Mouse (Mus musculus): ENCODE measurements at regions not wholly inside any gene's neighbourhood (a gene's known extent, or its start where the extent isn't known, plus 50 kb on each side); places are given as distances from the start of the nearest gene placed in this dataset.

DNA sequence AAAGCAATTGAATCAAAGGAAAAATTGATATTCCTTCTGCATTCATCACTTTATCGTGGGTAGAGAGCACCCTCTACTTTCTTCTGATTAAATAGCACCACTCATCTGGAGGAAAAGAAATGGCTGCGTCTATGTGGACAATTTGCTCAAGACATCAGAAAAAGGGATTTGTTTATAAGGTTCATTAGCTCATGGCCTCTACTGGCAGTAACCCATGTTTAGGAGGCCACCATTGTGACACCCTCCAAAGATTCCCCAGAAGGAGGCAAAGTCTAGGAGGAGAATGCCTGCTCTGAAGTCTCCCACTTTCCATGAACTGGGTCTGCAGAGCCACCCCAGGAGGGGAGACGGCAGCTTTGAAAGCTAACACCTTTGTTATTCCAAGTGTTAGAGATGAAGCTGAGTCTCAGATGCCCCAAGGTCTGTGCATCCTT lies 147.2 kb upstream of the Plscr5 start:
- H3K27ac ChIP-seq: no peak overlapping the region
- WGBS: 49% methylated on average over 3 of the region's 3 CpGs
- ATAC-seq (ENCODE audit: insufficient number of reproducible peaks, insufficient read depth, low FRiP score, low TSS enrichment, low read depth): peak; percentile 26; the same call in 1 of the 2 replicates
- H3K9ac ChIP-seq (replicated peaks): no peak overlapping the region
- no peaks in the 10 kb centered on the region for H3K27me3 ChIP-seq
- no peaks in the 10 kb centered on the region for H3K4me1 ChIP-seq (replicated peaks)
- no peak overlapping the region for H3K4me3 ChIP-seq (replicated peaks)
- H3K4me2 ChIP-seq: no peak overlapping the region
- H3K9me3 ChIP-seq: no peaks in the 10 kb centered on the region
- H3K36me3 ChIP-seq: no peaks in the 10 kb centered on the region

DNA sequence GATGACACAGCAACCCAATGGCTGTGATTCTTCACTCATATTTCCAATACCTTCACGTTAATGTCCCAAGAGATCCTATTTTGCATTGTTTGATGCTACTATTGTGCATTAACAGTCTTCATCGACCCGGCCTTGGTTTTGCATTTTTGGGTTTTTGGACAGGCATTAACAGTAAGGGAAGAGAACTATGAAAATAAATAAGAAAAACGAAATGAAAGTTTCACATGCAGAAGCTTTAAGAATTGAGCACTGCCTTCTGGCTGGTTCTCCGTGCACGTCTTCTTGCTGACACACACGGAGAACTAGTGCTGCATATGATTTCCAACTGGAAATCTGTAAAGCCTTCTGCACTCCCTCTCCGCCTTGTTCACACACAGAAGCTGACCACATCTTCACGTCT lies 148.6 kb upstream of the Plscr5 start:
- no peak overlapping the region for H3K4me3 ChIP-seq (replicated peaks)
- H3K27ac ChIP-seq: no peak overlapping the region
- H3K9me3 ChIP-seq: no peaks in the 10 kb centered on the region
- H3K4me1 ChIP-seq (replicated peaks): no peaks in the 10 kb centered on the region
- no peaks in the 10 kb centered on the region for H3K27me3 ChIP-seq
- ATAC-seq (ENCODE audit: insufficient number of reproducible peaks, insufficient read depth, low FRiP score, low TSS enrichment, low read depth): no peak
- no peak overlapping the region for H3K9ac ChIP-seq (replicated peaks)
- no peaks in the 10 kb centered on the region for H3K36me3 ChIP-seq
- 84% methylated on average over 9 of the region's 9 CpGs for WGBS
- H3K4me2 ChIP-seq: no peak overlapping the region

DNA sequence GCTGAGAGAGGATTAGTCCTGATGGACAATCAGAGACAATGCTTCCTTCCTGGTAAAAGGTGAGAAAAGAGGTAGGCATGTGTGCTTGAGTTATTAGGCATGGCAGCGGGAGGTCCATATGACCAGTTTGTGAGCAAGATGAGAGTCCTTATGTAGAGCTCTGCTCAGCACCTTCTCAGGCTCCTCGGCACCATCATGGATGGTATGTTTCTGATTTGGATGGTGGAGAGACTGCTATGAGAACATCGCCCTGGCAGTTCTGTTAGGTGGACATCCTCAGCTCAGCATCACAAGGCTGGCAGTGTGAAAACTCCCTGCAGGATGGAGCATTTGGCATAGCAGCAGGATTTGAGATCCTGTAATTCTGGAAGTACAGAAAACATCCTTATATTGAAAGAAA lies 176.2 kb upstream of the Plscr5 start:
- 85% methylated on average over 3 of the region's 3 CpGs for WGBS
- Histone ChIP-seq H3K9ac (replicated peaks) (no peak overlapping the region), H3K9me3 (no peaks in the 10 kb centered on the region), H3K4me1 (replicated peaks) (no peaks in the 10 kb centered on the region), H3K4me2 (no peak overlapping the region), H3K27me3 (no peaks in the 10 kb centered on the region), H3K4me3 (replicated peaks) (no peak overlapping the region), H3K27ac (no peak overlapping the region), H3K36me3 (no peaks in the 10 kb centered on the region)
- ATAC-seq (ENCODE audit: insufficient number of reproducible peaks, insufficient read depth, low FRiP score, low TSS enrichment, low read depth): no peak

DNA sequence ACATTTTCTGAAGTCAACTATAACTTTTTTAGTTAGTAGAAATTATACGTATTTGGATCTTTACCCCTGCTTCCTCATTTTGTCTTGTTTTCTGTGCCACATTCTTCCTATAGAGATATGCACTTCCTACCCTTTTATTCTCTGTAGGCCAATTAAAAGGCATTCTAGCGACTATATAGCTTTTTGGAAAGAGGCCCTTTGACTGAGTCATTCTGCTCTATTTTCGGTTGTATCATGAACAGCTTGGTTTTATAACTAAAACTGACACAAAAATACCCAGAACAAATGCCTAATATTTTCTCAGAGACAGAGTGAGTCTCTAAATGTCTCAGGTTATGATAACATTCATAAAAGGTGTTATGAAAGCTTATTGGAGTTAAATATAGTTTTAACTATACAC lies 176.8 kb upstream of the Plscr5 start:
- no peak for ATAC-seq (ENCODE audit: insufficient number of reproducible peaks, insufficient read depth, low FRiP score, low TSS enrichment, low read depth)
- Histone ChIP-seq H3K4me2 (no peak overlapping the region), H3K36me3 (no peaks in the 10 kb centered on the region), H3K4me1 (replicated peaks) (no peaks in the 10 kb centered on the region), H3K27me3 (no peaks in the 10 kb centered on the region), H3K4me3 (replicated peaks) (no peak overlapping the region), H3K9ac (replicated peaks) (no peak overlapping the region), H3K9me3 (no peaks in the 10 kb centered on the region), H3K27ac (no peak overlapping the region)
- 71% methylated on average over 3 of the region's 3 CpGs for WGBS

DNA sequence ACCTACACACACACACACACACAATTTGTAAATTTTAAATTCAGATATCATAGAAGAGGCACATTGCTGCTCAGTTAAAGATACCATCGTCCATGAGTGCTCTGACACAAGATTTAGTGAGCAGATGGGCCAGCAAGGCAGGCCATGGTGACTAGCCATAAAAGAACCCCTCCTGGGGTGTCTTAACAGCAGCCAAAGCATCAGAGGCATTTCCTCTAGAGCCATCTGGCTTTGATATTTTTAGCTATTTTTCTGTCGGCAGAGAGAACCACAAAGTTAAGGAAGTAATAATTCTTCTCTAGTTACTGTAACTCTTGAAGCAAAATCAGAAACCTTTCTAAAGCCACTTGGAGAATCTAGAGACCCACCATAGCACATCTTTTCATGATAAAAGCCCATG lies 204.5 kb upstream of the Plscr5 start:
- WGBS: 5% methylated on average over 2 of the region's 2 CpGs
- Histone ChIP-seq H3K4me1 (replicated peaks) (peaks cover 12% of the 10 kb centered on the region), H3K9me3 (no peaks in the 10 kb centered on the region), H3K4me3 (replicated peaks) (no peak overlapping the region), H3K9ac (replicated peaks) (no peak overlapping the region), H3K27ac (no peak overlapping the region), H3K4me2 (0 out of 2 replicates have a peak overlapping the region, but pooled peaks have one; percentile 1), H3K36me3 (no peaks in the 10 kb centered on the region), H3K27me3 (no peaks in the 10 kb centered on the region)
- ATAC-seq (ENCODE audit: insufficient number of reproducible peaks, insufficient read depth, low FRiP score, low TSS enrichment, low read depth): 0 out of 2 replicates have a peak, but pooled peaks have one; percentile 63

DNA sequence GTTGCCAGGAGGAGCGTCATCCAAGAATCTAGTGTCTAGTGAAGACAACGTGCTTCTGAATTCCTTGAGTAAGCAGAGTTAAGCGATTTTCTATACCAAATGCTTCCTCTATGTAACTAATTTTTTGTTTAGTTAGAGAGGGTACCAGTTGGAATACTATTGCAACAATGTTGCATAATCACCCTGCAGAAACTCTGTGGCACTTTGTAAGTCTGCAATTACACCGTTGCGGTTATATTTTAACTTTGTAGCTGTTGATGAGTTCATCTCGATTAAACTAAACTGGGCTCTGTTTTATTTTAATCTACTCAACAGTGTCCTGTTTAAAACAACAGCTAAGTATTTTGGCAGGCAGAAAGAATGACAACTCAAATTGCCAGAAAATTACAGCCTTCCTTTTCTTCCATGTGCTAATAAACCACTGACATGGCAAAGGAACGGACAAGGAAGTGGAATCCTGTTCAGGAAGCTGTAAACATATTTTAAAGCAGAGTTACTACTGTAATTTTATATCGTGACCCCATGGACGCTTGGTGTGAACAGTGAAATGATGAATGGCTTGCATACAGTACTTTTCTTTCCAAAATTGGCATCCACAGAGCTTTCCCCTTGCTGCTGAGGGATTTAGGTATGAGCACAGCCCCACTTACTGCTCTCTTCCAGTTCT lies 210.6 kb upstream of the Plscr5 start:
- H3K4me2 ChIP-seq: no peak overlapping the region
- no peaks in the 10 kb centered on the region for H3K27me3 ChIP-seq
- WGBS: 61% methylated on average over 9 of the region's 9 CpGs
- no peaks in the 10 kb centered on the region for H3K36me3 ChIP-seq
- no peak overlapping the region for H3K9ac ChIP-seq (replicated peaks)
- no peaks in the 10 kb centered on the region for H3K9me3 ChIP-seq
- no peak for ATAC-seq (ENCODE audit: insufficient number of reproducible peaks, insufficient read depth, low FRiP score, low TSS enrichment, low read depth)
- no peak overlapping the region for H3K4me3 ChIP-seq (replicated peaks)
- no peaks in the 10 kb centered on the region for H3K4me1 ChIP-seq (replicated peaks)
- H3K27ac ChIP-seq: no peak overlapping the region

DNA sequence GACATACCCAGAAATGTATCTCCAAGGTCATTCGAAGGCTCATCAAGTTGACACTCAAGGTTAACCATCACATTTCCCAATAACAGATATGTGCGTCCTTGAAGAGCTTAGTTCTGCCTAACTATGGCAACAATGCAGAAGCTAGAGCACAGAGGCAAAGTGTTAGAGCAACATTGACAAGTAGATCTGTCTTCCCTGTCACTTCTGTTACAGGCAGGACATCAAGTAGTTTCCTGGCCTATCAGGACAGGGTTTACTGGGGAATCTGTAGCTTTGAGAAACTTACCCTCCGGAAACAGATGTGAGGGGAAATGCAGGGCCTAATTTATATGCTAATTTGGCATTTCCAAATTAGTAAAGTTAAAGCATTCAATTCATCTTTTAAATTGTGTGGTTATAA lies 211.2 kb upstream of the Plscr5 start:
- Histone ChIP-seq H3K4me1 (replicated peaks) (no peaks in the 10 kb centered on the region), H3K27me3 (no peaks in the 10 kb centered on the region), H3K9me3 (no peaks in the 10 kb centered on the region), H3K9ac (replicated peaks) (no peak overlapping the region), H3K27ac (no peak overlapping the region), H3K36me3 (no peaks in the 10 kb centered on the region), H3K4me2 (no peak overlapping the region), H3K4me3 (replicated peaks) (no peak overlapping the region)
- ATAC-seq (ENCODE audit: insufficient number of reproducible peaks, insufficient read depth, low FRiP score, low TSS enrichment, low read depth): no peak
- 79% methylated on average over 3 of the region's 3 CpGs for WGBS

DNA sequence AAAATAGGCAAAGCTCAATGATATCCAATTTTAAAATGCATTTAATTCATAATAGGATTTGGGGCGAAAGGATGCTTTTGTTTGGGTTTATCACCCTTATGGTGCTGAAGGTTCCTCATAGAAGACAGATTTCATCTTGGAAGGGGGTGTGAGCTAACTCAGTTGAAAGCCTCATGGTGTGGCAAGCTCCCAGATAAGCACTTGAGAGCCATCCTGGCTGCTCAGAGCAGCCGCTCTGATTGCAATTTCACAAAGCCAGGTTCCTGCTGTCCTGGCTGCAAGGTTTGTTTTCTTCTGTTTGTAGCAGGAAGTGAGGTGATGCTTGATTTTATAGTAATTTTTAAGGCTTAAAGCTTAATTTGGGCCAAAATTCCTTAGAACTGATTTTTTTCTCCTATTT lies 228.7 kb upstream of the Plscr5 start:
- Histone ChIP-seq H3K4me2 (no peak overlapping the region), H3K4me3 (replicated peaks) (no peak overlapping the region), H3K9ac (replicated peaks) (no peak overlapping the region), H3K27ac (no peak overlapping the region), H3K9me3 (no peaks in the 10 kb centered on the region), H3K27me3 (no peaks in the 10 kb centered on the region), H3K36me3 (no peaks in the 10 kb centered on the region), H3K4me1 (replicated peaks) (no peaks in the 10 kb centered on the region)
- WGBS: 82% methylated on average over 2 of the region's 2 CpGs
- ATAC-seq (ENCODE audit: insufficient number of reproducible peaks, insufficient read depth, low FRiP score, low TSS enrichment, low read depth): no peak

DNA sequence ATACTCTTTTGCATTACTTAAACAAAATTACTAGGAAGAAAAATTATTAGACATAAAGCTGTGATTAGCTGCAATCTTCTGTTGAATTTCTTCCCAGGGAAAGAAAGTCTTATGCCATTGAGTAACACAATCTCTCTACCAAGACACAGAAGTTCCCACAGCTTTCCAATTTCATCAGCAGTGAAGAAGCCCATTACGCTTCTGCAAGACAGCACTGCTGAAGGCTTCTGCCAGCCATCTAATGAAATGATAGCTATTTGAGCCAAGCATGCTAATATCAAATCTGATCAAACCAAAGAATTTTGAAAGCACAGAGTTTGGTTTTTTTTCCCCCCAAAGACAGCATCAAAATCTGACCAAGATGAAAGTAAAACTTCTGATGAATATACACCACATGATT lies 230.0 kb upstream of the Plscr5 start:
- Histone ChIP-seq H3K9ac (replicated peaks) (no peak overlapping the region), H3K36me3 (no peaks in the 10 kb centered on the region), H3K27ac (no peak overlapping the region), H3K4me3 (replicated peaks) (no peak overlapping the region), H3K4me1 (replicated peaks) (no peaks in the 10 kb centered on the region), H3K4me2 (no peak overlapping the region), H3K9me3 (no peaks in the 10 kb centered on the region), H3K27me3 (no peaks in the 10 kb centered on the region)
- no peak for ATAC-seq (ENCODE audit: insufficient number of reproducible peaks, insufficient read depth, low FRiP score, low TSS enrichment, low read depth)
- WGBS: 83% methylated on average over 1 of the region's 1 CpGs

DNA sequence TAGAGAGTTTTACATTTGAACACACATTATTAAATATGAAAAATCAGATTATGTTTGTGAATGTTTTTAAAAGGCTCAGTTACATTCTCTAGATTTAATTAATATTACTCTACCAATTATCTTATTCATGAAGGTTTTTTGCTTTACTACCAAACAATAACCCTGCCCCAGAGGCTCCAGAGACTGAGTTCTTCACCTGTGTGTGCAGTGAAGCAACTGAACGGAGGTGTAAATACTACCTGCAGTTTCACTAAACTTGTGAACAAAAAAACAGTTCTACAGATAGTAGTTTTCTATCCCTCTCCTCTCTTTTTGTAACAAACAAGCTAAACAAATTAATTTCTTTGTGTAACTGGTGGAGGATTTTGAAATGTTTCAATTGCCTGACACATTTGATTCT lies 231.1 kb upstream of the Plscr5 start:
- H3K27me3 ChIP-seq: no peaks in the 10 kb centered on the region
- H3K36me3 ChIP-seq: no peaks in the 10 kb centered on the region
- H3K4me1 ChIP-seq (replicated peaks): no peaks in the 10 kb centered on the region
- ATAC-seq (ENCODE audit: insufficient number of reproducible peaks, insufficient read depth, low FRiP score, low TSS enrichment, low read depth): no peak
- H3K4me2 ChIP-seq: no peak overlapping the region
- no peak overlapping the region for H3K4me3 ChIP-seq (replicated peaks)
- 82% methylated on average over 1 of the region's 1 CpGs for WGBS
- no peak overlapping the region for H3K27ac ChIP-seq
- H3K9ac ChIP-seq (replicated peaks): no peak overlapping the region
- no peaks in the 10 kb centered on the region for H3K9me3 ChIP-seq

DNA sequence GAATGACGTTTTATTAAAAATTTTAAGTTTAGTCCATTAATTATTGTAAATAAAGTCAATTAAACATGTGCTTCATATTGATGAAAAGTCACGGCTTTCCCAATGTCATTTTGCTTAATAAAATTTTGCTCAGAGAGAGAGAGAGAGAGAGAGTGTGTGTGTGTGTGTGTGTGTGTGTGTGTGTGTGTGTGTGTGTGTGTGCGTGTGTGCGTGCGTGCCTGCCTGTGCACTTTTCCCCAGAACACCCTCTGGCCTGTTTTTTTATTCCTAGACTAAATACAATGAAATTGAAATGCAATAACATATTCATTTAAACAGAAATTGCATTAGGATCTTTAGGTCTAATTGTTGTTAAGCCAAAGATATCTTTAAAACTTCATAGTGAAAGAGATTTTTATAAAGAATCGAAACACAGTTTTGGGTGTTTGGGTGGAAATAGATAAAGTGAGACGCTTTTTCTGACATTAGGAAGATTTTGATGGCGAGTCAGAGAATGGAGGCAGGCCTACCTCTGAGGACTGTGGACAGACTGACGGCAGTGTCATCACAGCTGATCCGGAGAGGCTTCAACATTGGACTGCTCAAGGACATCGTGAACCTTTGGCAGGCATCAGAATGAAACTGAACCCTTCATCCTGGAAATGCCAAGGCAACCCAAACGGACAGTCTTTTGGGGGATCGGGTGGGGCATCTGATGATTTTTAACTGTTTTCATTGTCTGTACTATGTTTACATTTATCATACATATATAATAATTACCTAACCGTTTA lies 232.0 kb upstream of the Plscr5 start:
- WGBS: 86% methylated on average over 14 of the region's 14 CpGs
- no peak overlapping the region for H3K9ac ChIP-seq (replicated peaks)
- ATAC-seq (ENCODE audit: insufficient number of reproducible peaks, insufficient read depth, low FRiP score, low TSS enrichment, low read depth): no peak
- H3K9me3 ChIP-seq: no peaks in the 10 kb centered on the region
- no peaks in the 10 kb centered on the region for H3K36me3 ChIP-seq
- H3K4me3 ChIP-seq (replicated peaks): no peak overlapping the region
- no peaks in the 10 kb centered on the region for H3K27me3 ChIP-seq
- H3K27ac ChIP-seq: no peak overlapping the region
- H3K4me2 ChIP-seq: no peak overlapping the region
- no peaks in the 10 kb centered on the region for H3K4me1 ChIP-seq (replicated peaks)

DNA sequence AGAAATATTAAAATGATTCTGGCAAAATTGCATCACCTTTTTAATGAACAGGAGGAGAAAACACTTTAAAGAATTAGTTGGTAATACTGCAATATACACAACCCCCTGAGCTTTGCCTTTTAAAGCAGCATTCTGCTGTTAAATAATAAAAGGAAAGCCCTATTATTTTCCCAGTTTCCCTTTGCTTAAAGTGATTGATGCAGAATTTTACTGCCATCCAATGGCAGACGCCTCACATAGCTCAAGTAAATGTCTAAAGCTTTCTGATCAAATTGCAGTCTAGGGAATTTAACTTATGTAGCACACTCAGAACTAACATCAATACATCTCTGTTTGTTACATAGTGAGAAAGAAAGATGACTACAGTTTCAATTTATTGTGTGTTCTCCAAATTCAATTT lies 233.1 kb upstream of the Plscr5 start:
- Histone ChIP-seq H3K4me3 (replicated peaks) (no peak overlapping the region), H3K9ac (replicated peaks) (no peak overlapping the region), H3K27me3 (no peaks in the 10 kb centered on the region), H3K4me2 (no peak overlapping the region), H3K9me3 (no peaks in the 10 kb centered on the region), H3K36me3 (no peaks in the 10 kb centered on the region), H3K27ac (no peak overlapping the region), H3K4me1 (replicated peaks) (no peaks in the 10 kb centered on the region)
- ATAC-seq (ENCODE audit: insufficient number of reproducible peaks, insufficient read depth, low FRiP score, low TSS enrichment, low read depth): no peak
- WGBS: 6% methylated on average over 1 of the region's 1 CpGs
